Mouse (Mus musculus) neural tube, embryonic 15.5 days (tissue): Measurements from ENCODE around the gene Snx25. TPM values are rescaled to one million over a fixed set of nuclear protein-coding genes. Genes with fewer than 3 reads are reported as not detected.
A peak's percentile ranks its signal among the peaks of the same experiment; 100 is the strongest.

Source experiments
- ATAC-seq: fragments of 200-750 bp; cut with Nextera tagmentation; 2 replicates; pipeline ENCODE4 v1.8.0; 2017; ENCODE audit warnings: mild to moderate bottlenecking, moderate TSS enrichment, moderate library complexity; ENCODE audit not compliant: low FRiP score
- H3K27ac ChIP-seq: fragments of 300-500 bp; sonication (generic); replicated peaks from 2 replicates; pipeline ENCODE4 v1.5.1; 2015; ENCODE audit warnings: mild to moderate bottlenecking, inconsistent platforms
- H3K27me3 ChIP-seq: fragments of 300-500 bp; sonication (generic); replicated peaks from 2 replicates; pipeline ENCODE4 v1.6.1; 2015; ENCODE audit warnings: inconsistent platforms
- H3K36me3 ChIP-seq: fragments of 300-500 bp; sonication (generic); 2 replicates; pipeline ENCODE4 v1.6.1; 2015; ENCODE audit warnings: inconsistent platforms
- H3K4me1 ChIP-seq: fragments of 300-500 bp; sonication (generic); 2 replicates; pipeline ENCODE4 v1.6.1; 2015; ENCODE audit warnings: inconsistent platforms
- H3K4me2 ChIP-seq: fragments of 300-500 bp; sonication (generic); 2 replicates; pipeline ENCODE4 v1.6.1; 2015; ENCODE audit warnings: inconsistent platforms, mild to moderate bottlenecking, moderate library complexity
- H3K4me3 ChIP-seq: fragments of 300-500 bp; sonication (generic); replicated peaks from 2 replicates; pipeline ENCODE4 v1.5.1; 2015; ENCODE audit warnings: mild to moderate bottlenecking, inconsistent platforms
- H3K9ac ChIP-seq: fragments of 300-500 bp; sonication (generic); replicated peaks from 2 replicates; pipeline ENCODE4 v1.6.1; 2015; ENCODE audit warnings: mild to moderate bottlenecking, inconsistent platforms
- H3K9me3 ChIP-seq: fragments of 300-500 bp; sonication (generic); replicated peaks from 2 replicates; pipeline ENCODE4 v1.6.1; 2016; ENCODE audit warnings: inconsistent platforms
- WGBS: fragments of 180-500 bp; shearing (Covaris S2); methylation state at CpG from one replicate; pipeline ENCODE4 v1.1.7; 2015; ENCODE audit warnings: mixed read lengths; 5-methylcytosine and 5-hydroxymethylcytosine counted together
- polyA plus RNA-seq: library from polyadenylated mRNA; unstranded; fragments of >200 nt; fragmentation: Nextera tagmentation; extraction: Ambion mirVana; gene quantifications from 2 replicates; pipeline ENCODE4 v1.2.1, GENCODE M21; 2015

Snx25 gene
- 11.2 and 12.0 TPM in 2 replicates for polyA plus RNA-seq

- peak; percentile 93 for ATAC-seq
- WGBS, result 3% methylated on average over 72 of the region's 103 CpGs
- Histone ChIP-seq H3K27ac (peak within 1 kb of the TSS; percentile 87), H3K4me3 (peak within 1 kb of the TSS; percentile 87), H3K9me3 (no peaks in the 10 kb centered on the region), H3K4me2 (peak within 1 kb of the TSS; percentile 88), H3K4me1 (peaks cover 33% of the 10 kb centered on the region), H3K36me3 (no peaks in the 10 kb centered on the region), H3K27me3 (peaks cover 9% of the 10 kb centered on the region; the same call in 1 of the 2 replicates), H3K9ac (peak within 1 kb of the TSS; percentile 90)
Observed at GRCm38 (mm10) chr8:46152064-46153031, at the start of gene Snx25. Snx25 (minus strand) TSS chr8:46152159.

DNA sequence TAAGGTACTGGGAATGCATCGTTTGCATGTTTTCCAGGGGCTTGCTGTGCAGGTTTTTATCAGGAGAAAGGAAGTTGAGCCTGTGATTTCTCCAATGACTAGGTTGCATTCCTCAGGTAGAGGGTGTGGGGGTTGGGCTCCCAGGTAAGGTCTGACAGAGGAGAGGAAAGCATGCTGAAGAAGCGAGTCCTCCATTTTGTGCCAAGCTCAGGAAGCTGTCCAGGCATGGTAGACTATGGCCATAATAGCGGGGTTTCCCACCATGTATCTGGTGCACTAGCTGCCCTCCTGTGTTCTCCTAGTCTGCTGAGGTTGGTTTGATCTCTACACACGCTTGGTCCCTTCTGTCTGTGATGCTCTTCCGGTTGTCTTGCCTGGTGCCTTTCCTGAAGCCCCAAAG lies 45.7 kb upstream of the Snx25 start:
- H3K36me3 ChIP-seq, result peaks cover 31% of the 10 kb centered on the region
- H3K9me3 ChIP-seq, result no peaks in the 10 kb centered on the region
- no peak overlapping the region for H3K4me3 ChIP-seq
- no peak overlapping the region for H3K27ac ChIP-seq
- H3K4me2 ChIP-seq, result no peak overlapping the region
- WGBS, result 95% methylated on average over 5 of the region's 5 CpGs
- H3K9ac ChIP-seq, result no peak overlapping the region
- H3K27me3 ChIP-seq, result no peaks in the 10 kb centered on the region
- H3K4me1 ChIP-seq, result no peaks in the 10 kb centered on the region
- no peak for ATAC-seq

GRCm38 (mm10) chr8:46196877-46197276 lies 44.9 kb upstream of the Snx25 start:
- Histone ChIP-seq H3K9ac (no peak overlapping the region), H3K4me2 (no peak overlapping the region), H3K36me3 (peaks cover 24% of the 10 kb centered on the region), H3K27me3 (no peaks in the 10 kb centered on the region), H3K4me3 (no peak overlapping the region), H3K9me3 (no peaks in the 10 kb centered on the region), H3K27ac (no peak overlapping the region), H3K4me1 (no peaks in the 10 kb centered on the region)
- ATAC-seq, result no peak
- WGBS, result 92% methylated on average over 3 of the region's 3 CpGs

DNA sequence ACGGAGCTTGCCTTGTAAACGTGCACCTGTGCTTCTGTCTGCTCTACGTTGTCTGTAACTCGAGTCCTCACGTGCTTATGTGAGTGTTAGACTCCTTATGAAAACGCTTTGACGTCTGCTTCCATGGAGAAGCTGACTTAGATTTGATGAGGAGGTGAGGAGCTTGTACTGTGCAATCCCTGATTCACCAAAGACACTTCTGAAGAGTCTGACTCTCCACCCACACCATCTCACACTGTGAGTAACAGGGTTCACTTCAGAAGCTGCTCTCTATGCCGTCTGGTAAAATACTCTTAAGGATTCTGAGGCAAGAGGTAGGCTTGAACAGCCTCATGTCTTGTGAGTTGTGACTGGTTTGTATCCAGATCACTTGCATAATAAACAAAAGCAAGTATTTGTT lies 41.1 kb upstream of the Snx25 start:
- Histone ChIP-seq H3K4me2 (no peak overlapping the region), H3K27ac (no peak overlapping the region), H3K27me3 (no peaks in the 10 kb centered on the region), H3K4me3 (no peak overlapping the region), H3K4me1 (no peaks in the 10 kb centered on the region), H3K9me3 (no peaks in the 10 kb centered on the region), H3K36me3 (peaks cover 20% of the 10 kb centered on the region), H3K9ac (no peak overlapping the region)
- WGBS, result 91% methylated on average over 8 of the region's 8 CpGs
- ATAC-seq, result no peak

- Histone ChIP-seq H3K36me3 (peaks cover 5% of the 10 kb centered on the region), H3K27ac (no peak overlapping the region), H3K4me3 (no peak overlapping the region), H3K4me1 (no peaks in the 10 kb centered on the region), H3K27me3 (no peaks in the 10 kb centered on the region), H3K4me2 (no peak overlapping the region), H3K9me3 (no peaks in the 10 kb centered on the region), H3K9ac (no peak overlapping the region)
- ATAC-seq, result no peak
- WGBS, result 8% methylated on average over 2 of the region's 2 CpGs
Observed at GRCm38 (mm10) chr8:46185361-46185760, 33.4 kb upstream of the Snx25 start.

- H3K9me3 ChIP-seq, result no peaks in the 10 kb centered on the region
- no peaks in the 10 kb centered on the region for H3K4me1 ChIP-seq
- H3K9ac ChIP-seq, result no peak overlapping the region
- no peak overlapping the region for H3K4me3 ChIP-seq
- no peak overlapping the region for H3K4me2 ChIP-seq
- no peak overlapping the region for H3K27ac ChIP-seq
- 0 out of 2 replicates have a peak, but pooled peaks cover 2% of the 10 kb centered on the region for H3K36me3 ChIP-seq
- WGBS, result 92% methylated on average over 7 of the region's 7 CpGs
- H3K27me3 ChIP-seq, result no peaks in the 10 kb centered on the region
- ATAC-seq, result no peak
Observed at GRCm38 (mm10) chr8:46180136-46180535, 28.2 kb upstream of the Snx25 start.

DNA sequence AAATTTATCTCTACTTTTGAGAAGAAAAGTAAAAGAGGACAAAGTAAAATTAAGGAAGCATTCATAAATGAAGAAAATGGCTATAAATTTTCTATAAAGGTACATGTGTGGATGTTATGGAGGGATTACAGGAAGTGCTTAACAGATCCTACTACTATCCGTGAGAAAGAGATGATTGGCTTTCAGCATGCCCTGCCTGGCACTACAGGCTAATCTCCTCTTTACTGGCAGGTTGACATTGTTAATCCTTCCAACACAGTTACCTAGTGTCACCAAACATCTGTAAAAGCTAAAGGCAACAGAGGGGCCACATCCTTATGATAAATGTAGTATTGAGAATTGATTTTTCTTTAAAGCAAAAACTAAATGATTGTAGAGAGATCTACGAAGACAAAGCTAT lies 21.7 kb upstream of the Snx25 start:
- H3K4me1 ChIP-seq, result no peaks in the 10 kb centered on the region
- no peak overlapping the region for H3K4me3 ChIP-seq
- peaks cover 16% of the 10 kb centered on the region for H3K36me3 ChIP-seq
- no peaks in the 10 kb centered on the region for H3K27me3 ChIP-seq
- no peaks in the 10 kb centered on the region for H3K9me3 ChIP-seq
- ATAC-seq, result no peak
- H3K9ac ChIP-seq, result no peak overlapping the region
- H3K27ac ChIP-seq, result no peak overlapping the region
- no peak overlapping the region for H3K4me2 ChIP-seq
- 89% methylated on average over 2 of the region's 2 CpGs for WGBS

GRCm38 (mm10) chr8:46163870-46164190 lies 11.9 kb upstream of the Snx25 start:
- Histone ChIP-seq H3K4me1 (peaks cover 24% of the 10 kb centered on the region), H3K4me2 (peak overlapping the region; percentile 71), H3K27me3 (no peaks in the 10 kb centered on the region), H3K4me3 (peak overlapping the region; percentile 81), H3K9me3 (no peaks in the 10 kb centered on the region), H3K27ac (peak overlapping the region; percentile 92), H3K9ac (peak overlapping the region; percentile 92), H3K36me3 (no peaks in the 10 kb centered on the region)
- WGBS, result under 1% methylated on average over 19 of the region's 25 CpGs
- ATAC-seq, result peak; percentile 35

DNA sequence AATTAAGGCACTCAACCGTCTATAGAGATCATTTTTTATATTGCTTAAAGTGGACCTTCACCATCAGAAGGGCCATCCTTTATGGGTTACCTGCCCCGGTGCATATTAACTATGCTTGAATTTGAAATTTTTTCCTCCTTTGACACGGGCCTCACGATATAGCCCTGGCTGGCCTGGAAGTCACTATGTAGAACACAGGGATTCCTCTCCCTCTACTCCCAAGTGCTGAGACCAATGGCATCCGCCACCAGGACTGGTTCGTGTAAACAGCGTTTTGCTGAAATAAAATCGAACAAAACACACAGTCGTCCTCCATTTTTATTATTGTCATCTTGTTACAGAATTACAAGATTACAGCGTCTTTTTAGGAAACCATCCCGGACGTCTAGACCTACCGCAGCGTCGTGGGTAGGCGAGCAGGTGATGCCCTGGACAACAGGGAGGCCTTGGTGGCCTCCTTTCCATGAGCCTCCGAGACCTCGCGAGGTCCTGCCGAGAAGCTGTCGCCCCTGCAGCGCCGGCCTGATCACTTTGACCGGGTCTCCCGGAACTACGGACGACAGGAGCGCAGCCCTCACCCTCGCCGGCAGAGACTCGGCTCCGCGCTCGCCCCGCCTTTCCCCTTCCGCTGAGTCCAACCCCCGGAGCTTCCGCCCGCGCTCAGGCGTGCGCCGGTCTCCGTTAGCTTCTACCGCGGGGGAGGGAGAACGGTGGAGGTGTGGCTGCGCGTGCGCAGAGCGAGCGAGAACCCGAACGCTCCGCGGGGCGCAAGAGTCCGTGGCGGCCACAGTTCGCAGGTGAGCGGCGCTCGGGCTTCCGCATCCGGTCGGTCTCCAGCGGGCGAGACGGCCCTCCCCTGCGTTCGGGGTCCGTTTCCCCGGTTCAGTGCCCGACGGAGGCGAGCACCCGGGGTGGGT lies 11.3 kb upstream of the Snx25 start:
- Histone ChIP-seq H3K4me1 (peaks cover 24% of the 10 kb centered on the region), H3K4me2 (peak overlapping the region; percentile 71), H3K4me3 (peak overlapping the region; percentile 81), H3K36me3 (no peaks in the 10 kb centered on the region), H3K9me3 (no peaks in the 10 kb centered on the region), H3K27me3 (no peaks in the 10 kb centered on the region), H3K27ac (peak overlapping the region; percentile 92), H3K9ac (peak overlapping the region; percentile 92)
- ATAC-seq, result peak; percentile 98
- 2% methylated on average over 67 of the region's 77 CpGs for WGBS

DNA sequence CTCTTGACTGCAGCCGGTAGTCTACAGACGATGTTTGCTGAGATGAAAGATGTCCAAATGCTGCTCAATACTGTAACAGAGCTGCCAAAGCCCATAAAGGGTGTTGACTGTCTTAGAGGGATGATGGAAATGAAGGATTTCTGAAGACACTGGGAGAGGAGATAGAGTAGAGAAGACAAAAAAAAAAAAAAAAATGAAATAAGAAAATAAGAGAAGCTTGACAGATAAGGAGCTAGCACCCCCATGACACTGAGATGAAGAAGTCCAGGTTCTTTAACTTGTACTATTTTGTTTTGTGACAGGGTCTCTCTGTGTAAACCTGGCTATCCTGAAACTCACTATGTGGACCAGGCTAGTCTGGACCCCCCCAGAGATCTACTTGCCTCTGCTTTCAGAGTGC lies 1.1 kb upstream of the Snx25 start:
- peaks cover 29% of the 10 kb centered on the region for H3K4me1 ChIP-seq
- no peak for ATAC-seq
- peak overlapping the region; percentile 88 for H3K4me2 ChIP-seq
- H3K9me3 ChIP-seq, result no peaks in the 10 kb centered on the region
- peaks cover 9% of the 10 kb centered on the region; the same call in 1 of the 2 replicates for H3K27me3 ChIP-seq
- peak overlapping the region; percentile 87 for H3K4me3 ChIP-seq
- H3K27ac ChIP-seq, result no peak overlapping the region
- WGBS, result 35% methylated on average over 2 of the region's 2 CpGs
- H3K9ac ChIP-seq, result no peak overlapping the region
- H3K36me3 ChIP-seq, result no peaks in the 10 kb centered on the region

- H3K27me3 ChIP-seq, result peaks cover 9% of the 10 kb centered on the region; the same call in 1 of the 2 replicates
- H3K9me3 ChIP-seq, result no peaks in the 10 kb centered on the region
- ATAC-seq, result peak; percentile 86
- peaks cover 36% of the 10 kb centered on the region for H3K4me1 ChIP-seq
- H3K4me3 ChIP-seq, result peak within 1 kb of the TSS; percentile 87
- H3K36me3 ChIP-seq, result no peaks in the 10 kb centered on the region
- peak within 1 kb of the TSS; percentile 87 for H3K27ac ChIP-seq
- H3K4me2 ChIP-seq, result peak within 1 kb of the TSS; percentile 88
- WGBS, result 1% methylated on average over 71 of the region's 75 CpGs
- H3K9ac ChIP-seq, result peak within 1 kb of the TSS; percentile 90
Observed at GRCm38 (mm10) chr8:46151202-46152062, 527 bp downstream of the Snx25 start, which contains the start of gene Cfap97. Cfap97 (plus strand) TSS chr8:46151771.
